8 mouse cellular contexts compared by ENCODE assay signal in genomic region chr1:132880161-132881005, GRCm38 (mm10). TPM values are rescaled to one million over a fixed set of nuclear protein-coding genes. Genes with fewer than 3 reads are reported as not detected.
DNase-seq lines count a peak whose midpoint lies in the region; ATAC-seq and TF ChIP-seq lines count a peak whose summit lies in the region.

Lrrn2 (plus strand) TSS chr1:132880273.

- peak; percentile 83 for ATAC-seq in hindbrain, embryonic 12.5 days (ENCODE audit: low FRiP score)
- ATAC-seq in midbrain, embryonic 14.5 days (ENCODE audit: low FRiP score, low TSS enrichment), result peak; percentile 83
- peak; percentile 58; the same call in 1 of the 2 replicates for ATAC-seq in stomach, postnatal 0 days (ENCODE audit: low FRiP score, low TSS enrichment)

- no peak for TF ChIP-seq CTCF in stomach, postnatal 0 days (IDR thresholded peaks at IDR 0.05; ENCODE audit: low read depth)

- H3K9ac ChIP-seq in hindbrain, embryonic 12.5 days, result peak within 1 kb of the TSS; percentile 77
- H3K9ac ChIP-seq in midbrain, embryonic 14.5 days (replicated peaks; ENCODE audit: low read length), result peak within 1 kb of the TSS; percentile 85
- peak within 1 kb of the TSS; percentile 55 for H3K9ac ChIP-seq in stomach, postnatal 0 days (ENCODE audit: low read length)

- no peaks in the 10 kb centered on the region for H3K9me3 ChIP-seq in hindbrain, embryonic 12.5 days (replicated peaks)
- H3K9me3 ChIP-seq in midbrain, embryonic 14.5 days (ENCODE audit: control insufficient read depth, low read length), result no peaks in the 10 kb centered on the region
- H3K9me3 ChIP-seq in stomach, postnatal 0 days (ENCODE audit: control insufficient read depth, low read length), result no peaks in the 10 kb centered on the region

- peaks cover 37% of the 10 kb centered on the region for H3K27me3 ChIP-seq in hindbrain, embryonic 12.5 days
- no peaks in the 10 kb centered on the region for H3K27me3 ChIP-seq in midbrain, embryonic 14.5 days (ENCODE audit: control insufficient read depth, insufficient read depth, low read length)
- H3K27me3 ChIP-seq in stomach, postnatal 0 days (ENCODE audit: control insufficient read depth, insufficient read depth, low read length), result peaks cover 7% of the 10 kb centered on the region; the same call in 1 of the 2 replicates

- H3K4me1 ChIP-seq in hindbrain, embryonic 12.5 days, result peaks cover 28% of the 10 kb centered on the region
- peaks cover 22% of the 10 kb centered on the region for H3K4me1 ChIP-seq in midbrain, embryonic 14.5 days (ENCODE audit: control insufficient read depth, insufficient read depth, low read length)
- no peaks in the 10 kb centered on the region for H3K4me1 ChIP-seq in stomach, postnatal 0 days (replicated peaks; ENCODE audit: control insufficient read depth, insufficient read depth)

- H3K36me3 ChIP-seq in hindbrain, embryonic 12.5 days, result no peaks in the 10 kb centered on the region
- H3K36me3 ChIP-seq in midbrain, embryonic 14.5 days (ENCODE audit: control insufficient read depth, insufficient read depth, low read length), result no peaks in the 10 kb centered on the region
- H3K36me3 ChIP-seq in stomach, postnatal 0 days (ENCODE audit: control insufficient read depth, insufficient read depth, low read length), result no peaks in the 10 kb centered on the region

- DNase-seq in adrenal gland, postnatal 10 days, result peak; percentile 73
- peak; percentile 74 for DNase-seq in cerebellum, adult 8-10 months
- DNase-seq in forelimb bud, embryonic 11.5 days (ENCODE audit: low read depth, low spot score), result peak; percentile 40
- peak; percentile 76 to 78 for DNase-seq in left cerebral cortex, postnatal 14 days (ENCODE audit: low spot score in 2 of 2)
- DNase-seq in midbrain, embryonic 14.5 days, result peak; percentile 87
- DNase-seq in stomach, postnatal 0 days (ENCODE audit: low spot score), result peak; percentile 29
- DNase-seq in B cell, adult 2 months, result no peak

- H3K4me3 ChIP-seq in hindbrain, embryonic 12.5 days, result peak within 1 kb of the TSS; percentile 75
- H3K4me3 ChIP-seq in midbrain, embryonic 14.5 days (replicated peaks; ENCODE audit: low read depth, low read length), result peak within 1 kb of the TSS; percentile 82
- peak within 1 kb of the TSS; percentile 50 for H3K4me3 ChIP-seq in stomach, postnatal 0 days (ENCODE audit: low read depth, low read length)

- H3K27ac ChIP-seq in hindbrain, embryonic 12.5 days, result peak within 1 kb of the TSS; percentile 81
- peak within 1 kb of the TSS; percentile 91 for H3K27ac ChIP-seq in midbrain, embryonic 14.5 days (replicated peaks; ENCODE audit: low read depth, low read length)
- H3K27ac ChIP-seq in stomach, postnatal 0 days (replicated peaks), result no peak within 1 kb of the TSS; the same call in 1 of the 2 replicates

- no peak for TF ChIP-seq EP300 in stomach, postnatal 0 days (optimal IDR thresholded peaks at IDR 0.05)

- H3K4me2 ChIP-seq in hindbrain, embryonic 12.5 days (replicated peaks), result peak within 1 kb of the TSS; percentile 95
- peak within 1 kb of the TSS; percentile 96 for H3K4me2 ChIP-seq in midbrain, embryonic 14.5 days (ENCODE audit: low read length)
- peak within 1 kb of the TSS; percentile 88 for H3K4me2 ChIP-seq in stomach, postnatal 0 days (replicated peaks; ENCODE audit: low read depth)

- 1% methylated on average over 70 of the region's 80 CpGs for WGBS in hindbrain, embryonic 12.5 days
- under 1% methylated on average over 76 of the region's 80 CpGs for WGBS in midbrain, embryonic 14.5 days
- WGBS in stomach, postnatal 0 days, result under 1% methylated on average over 66 of the region's 80 CpGs

- intact Hi-C loops in left cerebral cortex, postnatal 14 days (cut with DNase I), result loop anchor here (5.0 to 10.0 kb wide), 3 partner anchors 54 to 118 kb away; no protein-coding TSS in a partner anchor

RNA-seq across cellular contexts. Expression of gene Lrrn2, which starts in this region (rescaled TPM):
- 1 to 10 TPM; 6.9 to 7.1 TPM for total RNA-seq in adrenal gland, postnatal 10 days (2021)
- polyA plus RNA-seq in hindbrain, embryonic 12.5 days (2016; fragmentation: Nextera tagmentation; extraction: Ambion mirVana), result 17.0 and 18.8 TPM in 2 replicates
- total RNA-seq in left cerebral cortex, postnatal 14 days (2021), result 100 to 1,000 TPM in 1 of 2 experiments, 10 to 100 TPM in 1; 96.6 to 112 TPM
- 36.5 and 37.0 TPM in 2 replicates for polyA plus RNA-seq in midbrain, embryonic 14.5 days (2014; fragmentation: Nextera tagmentation; extraction: Ambion mirVana)
- polyA plus RNA-seq in stomach, postnatal 0 days (2015; fragmentation: Nextera tagmentation; extraction: Ambion mirVana), result 1.7 and 2.1 TPM in 2 replicates

Comparison
In these comparisons a context has a peak if more than half of its experiments do, and no peak if none do; other contexts are left out.
1. RNA of gene Lrrn2 (total RNA-seq): 96.6 to 112 TPM in left cerebral cortex, postnatal 14 days; 6.9 to 7.1 TPM in adrenal gland, postnatal 10 days; every median in the first group is over 10 times any median in the second.
2. DNase-seq: peak in adrenal gland, postnatal 10 days (single experiment), cerebellum, adult 8-10 months (single experiment), forelimb bud, embryonic 11.5 days (single experiment), left cerebral cortex, postnatal 14 days (2 of 2), midbrain, embryonic 14.5 days (single experiment) and stomach, postnatal 0 days (single experiment); none in B cell, adult 2 months (0 of 2).
3. Peak in every context shown above with its lines, with median percentiles within 50 percentile points of each other: ATAC-seq, H3K4me2 ChIP-seq, H3K4me3 ChIP-seq and H3K9ac ChIP-seq.